Mouse (Mus musculus) layer of hippocampus, adult 9-11 months (tissue): ENCODE data around the gene Foxr2.
A peak's percentile ranks its signal among the peaks of the same experiment; 100 is the strongest.

Experiments used
- DNase-seq: peaks from one replicate; pipeline ENCODE4 v3.0.0; 2022

Gene Foxr2

DNA sequence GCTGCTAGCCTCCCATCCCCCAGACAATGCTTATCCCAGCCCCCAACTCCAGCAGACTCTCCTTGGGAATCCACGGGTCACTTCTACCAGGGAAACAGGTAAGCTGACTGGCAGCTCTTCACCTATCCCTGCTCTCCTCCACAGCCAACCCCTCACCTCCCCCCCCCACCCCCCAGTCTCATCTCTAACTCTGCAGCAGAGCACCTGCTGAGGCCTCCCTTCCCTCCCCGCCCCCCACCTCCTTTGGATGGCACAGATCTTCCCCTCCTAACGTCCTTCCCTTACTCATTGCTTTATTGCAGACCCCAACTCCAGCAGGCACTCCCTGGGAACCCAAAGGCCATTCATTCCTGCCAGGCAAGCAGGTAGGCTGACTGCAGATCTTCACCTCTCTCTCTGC lies at the start of gene Foxr2:
Foxr2 (plus strand) TSS at position 301 of the 400 bp plus-strand sequence.
- DNase-seq = no peak

DNA sequence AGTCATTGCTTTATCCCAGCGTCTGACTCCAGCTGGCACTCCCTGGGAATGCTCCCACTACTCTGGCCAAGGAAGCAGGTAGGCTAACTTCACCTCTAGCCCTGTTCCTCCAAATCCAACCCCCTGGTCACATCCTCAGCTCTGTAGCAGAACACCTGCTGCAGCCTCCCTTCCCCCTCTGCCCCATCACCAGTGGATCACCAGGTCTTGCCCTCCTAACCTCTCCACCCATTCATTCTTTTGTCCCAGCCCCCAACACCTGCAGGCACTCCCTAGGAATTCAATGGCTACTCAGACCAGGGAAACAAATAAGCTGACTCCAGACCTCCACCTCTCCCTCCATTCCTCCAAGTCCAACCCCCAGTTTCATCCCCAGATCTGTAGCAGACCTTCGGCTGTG lies 427 bp downstream of the Foxr2 start:
- no peak for DNase-seq

DNA sequence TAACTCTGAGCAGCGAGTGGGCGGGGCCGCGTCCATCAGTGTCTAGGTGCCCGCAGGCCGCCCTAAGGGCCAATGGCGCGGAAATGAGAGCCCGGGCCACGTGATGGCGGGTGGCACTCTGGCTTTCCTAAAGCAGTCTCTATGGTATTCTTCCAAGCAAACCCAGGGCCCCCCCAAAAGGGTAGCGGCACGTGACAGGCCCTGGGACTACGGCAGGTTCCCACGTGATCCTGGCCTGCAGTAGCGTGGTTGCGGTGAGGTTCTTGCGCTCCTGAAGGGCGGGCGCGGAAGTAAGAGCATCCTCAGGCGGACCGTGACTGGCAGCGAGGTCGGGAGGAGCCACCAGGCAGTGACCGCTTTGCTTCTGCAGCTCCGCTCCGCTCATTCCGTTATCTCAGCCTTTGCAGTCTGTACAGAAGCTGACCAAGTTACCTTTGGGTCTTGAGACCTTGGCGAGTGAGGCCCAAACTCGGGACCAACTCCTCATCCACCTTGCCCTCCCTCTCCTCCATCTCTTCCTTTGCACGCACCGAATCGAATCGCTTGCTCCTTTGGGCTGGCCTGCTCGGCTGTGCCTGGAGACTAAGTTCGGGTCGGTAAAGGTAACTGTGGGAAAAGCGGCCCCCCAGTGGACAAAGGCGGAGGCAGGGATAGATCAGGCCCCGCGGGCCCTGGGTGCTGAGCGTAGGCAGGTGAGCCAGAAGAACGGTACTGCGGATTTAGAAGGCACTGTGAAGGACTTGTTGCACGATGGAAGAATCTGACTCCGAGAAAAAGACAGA lies 21.3 kb downstream of the Foxr2 start, which contains the start of gene Rragb:
Rragb (plus strand) TSS at position 248 of the 782 bp plus-strand sequence.
- peak; percentile 91 for DNase-seq

DNA sequence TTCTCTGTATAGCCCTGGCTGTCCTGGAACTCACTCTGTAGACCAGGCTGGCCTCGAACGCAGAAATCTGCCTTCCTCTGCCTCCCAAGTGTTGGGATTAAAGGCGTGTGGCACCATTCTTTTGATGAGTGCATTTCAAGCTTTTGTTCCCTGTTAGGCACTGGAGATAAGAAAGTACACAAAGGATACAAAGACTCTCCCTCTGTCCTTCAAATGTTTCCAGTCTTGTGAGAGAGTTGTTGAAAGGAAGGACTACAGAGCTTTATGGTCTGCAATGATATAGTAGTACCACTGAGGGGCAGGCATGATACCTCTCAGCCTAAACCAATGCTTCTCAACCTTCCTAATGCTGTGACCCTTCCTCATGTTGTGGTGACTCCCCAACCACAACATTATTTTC lies 24.1 kb downstream of the Foxr2 start:
- DNase-seq = no peak

DNA sequence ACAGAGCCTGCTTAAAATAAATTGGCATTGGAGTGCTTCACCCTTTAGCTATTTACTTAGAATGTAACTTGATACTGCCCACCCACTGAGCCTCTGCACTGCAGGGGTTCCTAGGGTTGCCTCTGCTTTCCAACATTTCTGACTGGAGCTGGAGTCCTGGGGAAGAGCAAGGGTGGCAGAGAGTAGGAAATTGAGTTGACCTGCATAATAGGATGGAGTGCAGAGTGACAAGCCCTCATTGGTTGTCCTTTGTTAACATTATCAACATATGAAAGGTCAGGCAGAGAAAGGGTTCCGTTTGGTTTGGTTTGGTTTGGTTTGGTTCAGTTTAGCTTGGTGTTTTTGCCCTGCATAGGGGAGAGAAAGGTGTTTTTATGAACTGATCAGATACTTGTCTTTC lies 33.2 kb downstream of the Foxr2 start:
- DNase-seq = no peak

DNA sequence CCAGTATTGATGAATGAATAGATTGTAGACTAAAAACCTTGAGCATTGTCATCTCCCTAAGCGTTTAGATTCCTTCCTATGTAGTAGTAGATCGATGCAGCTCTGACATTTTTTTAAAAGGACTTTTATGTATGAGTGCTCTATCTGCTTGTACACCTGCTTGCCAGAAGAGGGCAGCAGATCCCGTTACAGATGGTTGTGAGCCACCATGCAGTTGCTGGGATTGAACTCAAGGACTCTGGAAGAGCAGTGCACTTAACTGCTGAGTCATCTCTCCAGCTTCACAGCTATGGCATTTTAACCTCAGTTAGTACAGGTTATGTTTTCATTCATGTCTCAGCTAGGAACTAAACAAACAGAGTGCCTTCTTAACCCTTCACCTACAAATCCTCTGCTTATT lies 36.7 kb downstream of the Foxr2 start:
- no peak for DNase-seq

DNA sequence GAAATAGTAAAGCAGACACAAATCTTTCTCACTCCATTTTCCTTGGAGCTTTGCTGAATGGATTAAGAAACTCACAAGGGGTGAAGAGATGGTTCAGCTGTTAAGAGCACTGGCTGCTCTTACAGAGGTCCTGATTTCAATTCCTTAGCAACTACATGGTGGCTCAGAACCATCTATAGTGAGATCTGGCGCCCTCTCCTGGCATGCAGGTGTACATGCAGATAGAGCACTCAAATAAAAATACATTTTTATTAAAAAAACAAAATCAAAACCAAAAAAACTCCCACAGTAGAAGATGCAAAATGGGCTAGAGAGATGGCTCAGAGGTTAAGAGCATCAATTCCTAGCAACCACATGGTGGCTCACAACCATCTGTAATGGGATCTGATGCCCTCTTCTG lies 56.2 kb downstream of the Foxr2 start:
- DNase-seq = no peak

DNA sequence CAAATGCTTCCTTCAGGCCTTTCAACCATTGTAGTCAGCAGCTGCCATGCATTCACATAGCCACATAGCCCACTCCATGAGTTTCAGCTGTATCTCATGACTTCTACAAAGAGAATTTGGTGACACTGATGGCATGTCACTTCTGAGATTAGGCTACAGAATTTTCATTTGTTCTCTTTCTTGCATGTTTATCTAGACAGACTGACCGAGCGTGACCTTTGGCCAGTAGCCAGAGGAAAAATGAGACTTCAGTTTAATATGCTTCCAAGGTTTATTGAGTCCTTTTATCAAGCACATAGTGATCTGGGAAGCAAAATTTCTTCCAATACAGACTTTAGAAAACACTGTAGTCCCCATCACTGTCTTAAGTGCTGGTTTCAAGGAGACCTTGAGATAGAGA lies 63.6 kb downstream of the Foxr2 start:
- DNase-seq = no peak
